Mouse (Mus musculus) megakaryocyte, embryonic 14.5 days (primary cell): ENCODE measurements around the gene Mcm5.

Source experiments
- FLI1 ChIP-seq: IDR thresholded peaks from 2 replicates; pipeline ENCODE4 v1.6.1; 2012; ENCODE audit warnings: low read length, inconsistent platforms, mixed read lengths
- GATA1 ChIP-seq: IDR thresholded peaks from 3 replicates; pipeline ENCODE4 v1.6.1; 2012; ENCODE audit warnings: mixed read lengths, low read length, inconsistent platforms, borderline replicate concordance

DNA sequence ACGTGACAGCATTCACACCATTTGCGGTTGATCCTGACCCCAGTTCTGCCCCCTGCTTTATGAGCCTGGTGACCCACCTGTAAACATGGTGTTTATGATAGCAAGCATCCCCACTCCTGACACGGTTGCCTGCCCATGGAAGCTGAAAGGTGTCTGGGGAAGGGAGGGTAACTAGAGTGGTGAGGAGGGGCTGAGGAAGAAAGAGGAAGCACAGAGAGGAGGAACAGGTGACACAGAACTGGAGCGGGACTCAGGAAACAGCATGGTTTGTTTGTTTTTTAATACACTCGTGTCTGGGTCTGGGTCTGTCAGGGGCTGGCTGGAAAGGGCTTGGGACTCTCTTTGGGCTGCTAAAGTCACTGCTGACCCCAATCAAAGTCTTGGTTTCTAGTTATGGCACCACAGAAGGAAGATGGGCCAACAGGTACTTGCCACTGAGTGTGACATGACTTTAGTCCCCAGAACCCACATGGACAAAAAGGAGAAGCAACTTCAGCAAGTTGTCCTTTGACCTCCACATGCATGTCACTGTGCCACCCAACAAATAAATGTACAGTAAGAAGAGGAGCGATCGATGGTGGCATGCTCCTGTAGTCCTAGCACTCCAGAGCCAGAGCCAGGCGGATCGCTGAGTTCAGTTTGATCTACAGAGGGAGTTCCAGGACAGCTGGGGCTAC, 27.9 kb upstream of the Mcm5 start:
- no peak for TF ChIP-seq GATA1
- TF ChIP-seq FLI1: no peak
